In the genomic region with DNA sequence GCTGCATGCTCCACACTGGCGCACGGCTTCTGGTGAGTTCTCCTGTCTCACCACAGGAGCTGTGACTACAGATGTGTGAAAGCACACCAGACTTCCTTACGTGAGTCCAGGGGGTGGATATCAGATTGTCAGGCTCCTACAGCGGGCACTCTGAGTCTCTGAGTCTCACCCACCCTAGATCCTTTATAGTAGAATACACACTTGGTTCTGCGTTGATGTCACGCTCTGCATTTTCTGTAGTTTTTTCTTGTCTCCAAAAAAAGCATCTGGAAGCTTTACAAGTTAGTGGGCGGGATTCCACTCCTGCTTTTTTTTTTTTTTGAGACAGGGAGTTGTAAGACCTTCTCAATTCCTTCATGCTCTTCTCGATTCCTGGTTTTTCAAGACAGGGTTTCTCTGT, we compare ENCODE assay signal across 11 mouse cellular contexts.
"Had no signal": no experiment of that assay in that cellular context is flagged by ENCODE, and none has a peak within 500 bp of the region (broad histone marks: within the 10 kb centered on the region; RNA-seq: fewer than 3 reads in every experiment).

No protein-coding gene starts in this region.

- DNase-seq: retina, postnatal 1 day; right cerebral cortex, adult 18-20 months; right cerebral cortex, postnatal 14 days; right cerebral cortex, postnatal 25 days; right cerebral cortex, postnatal 4 days; spleen, adult 18-20 months; thymus, adult 18-20 months; thymus, adult 2 months; thymus, postnatal 14 days; thymus, postnatal 36 days; thymus, postnatal 4 days had no signal
